Mouse (Mus musculus) lung, postnatal 4 days (tissue): ENCODE results near the gene Taar9.
"Not testable (repeated sequence)": the region's sequence is repeated elsewhere in the genome, so short reads cannot be mapped to it uniquely, and the experiment has no call there.

Experiments
- DNase-seq, 2 experiments: peaks; one replicate each; pipeline ENCODE4 v3.0.0; 2021

Gene Taar9

DNA sequence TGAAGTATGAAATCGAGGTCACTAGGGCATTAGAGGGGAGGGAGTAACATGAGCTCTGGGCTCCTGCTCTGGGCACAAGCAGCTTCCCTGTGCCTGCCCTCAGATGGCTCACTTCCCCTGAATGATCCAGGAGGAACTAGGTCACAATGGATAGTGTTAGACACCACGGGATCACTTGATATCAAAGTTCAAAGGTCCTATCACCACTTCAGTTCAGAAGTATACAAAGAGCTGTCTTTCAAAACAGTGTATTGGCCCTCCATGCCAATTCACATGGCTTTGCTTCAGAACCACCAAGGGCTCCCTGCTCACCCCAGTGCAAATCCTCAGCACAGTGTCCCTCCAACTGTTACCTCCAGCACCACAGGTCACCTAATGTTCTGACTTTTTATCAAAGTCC is 34.6 kb downstream of the Taar9 start:
- DNase-seq = not testable (repeated sequence)

DNA sequence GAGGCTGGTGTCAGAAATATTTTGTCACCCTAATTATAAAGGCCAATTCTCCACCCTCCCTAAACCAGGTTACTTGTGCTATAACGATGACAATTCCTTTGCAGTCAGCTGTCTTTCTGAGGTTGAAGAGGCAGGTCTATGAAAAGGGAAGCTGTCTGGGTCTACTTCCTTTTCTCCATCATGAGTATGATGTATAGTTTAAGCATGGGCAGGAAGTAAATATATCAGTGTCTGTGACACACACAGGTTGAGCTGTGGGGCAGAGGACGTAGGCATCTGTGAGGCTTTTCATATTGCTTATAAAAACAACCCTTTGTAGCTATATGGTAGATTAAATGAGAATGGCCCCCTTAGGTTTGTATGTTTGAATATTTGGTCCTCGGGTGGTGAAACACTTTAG is 50.3 kb downstream of the Taar9 start:
- DNase-seq = no peak
